Mouse (Mus musculus) spleen, adult 2 months (tissue): ENCODE results near the gene Cdc42se1. TPM values are rescaled to one million over a fixed set of nuclear protein-coding genes. Genes with fewer than 3 reads are reported as not detected.

ENCODE experiments used
- DNase-seq, 2 experiments: peaks; one replicate each; pipeline versions ENCODE4 v3.0.0 to v3.0.0-alpha.2; 2012 to 2021; ENCODE audit warnings: low spot score in 2 of 2, low read depth in 1 of 2
- H3K27ac ChIP-seq: fragments of 200-500 bp; 2 replicates; pipeline ENCODE4 v1.5.1; 2012; ENCODE audit warnings: low read length, inconsistent platforms; ENCODE audit not compliant: insufficient read depth
- H3K27me3 ChIP-seq: fragments of 200-500 bp; 2 replicates; pipeline ENCODE4 v1.6.1; 2012; ENCODE audit warnings: mild to moderate bottlenecking, moderate library complexity, low read length, inconsistent platforms; ENCODE audit not compliant: control insufficient read depth, insufficient read depth
- H3K36me3 ChIP-seq: fragments of 200-500 bp; 2 replicates; pipeline ENCODE4 v1.6.1; 2012; ENCODE audit warnings: mild to moderate bottlenecking, low read length, inconsistent platforms; ENCODE audit not compliant: control insufficient read depth, insufficient read depth
- H3K4me1 ChIP-seq: fragments of 200-500 bp; 2 replicates; pipeline ENCODE4 v1.6.1; 2011; ENCODE audit warnings: inconsistent platforms; ENCODE audit not compliant: control insufficient read depth, insufficient read depth, insufficient read length
- H3K4me3 ChIP-seq: fragments of 200-500 bp; 2 replicates; pipeline ENCODE4 v1.5.1; 2011; ENCODE audit warnings: mild to moderate bottlenecking, inconsistent platforms; ENCODE audit not compliant: insufficient read depth, insufficient read length; ENCODE audit errors: extremely low read depth
- CTCF ChIP-seq: fragments of 200-500 bp; IDR thresholded peaks from 2 replicates; pipeline ENCODE4 v1.5.1; 2011; ENCODE audit warnings: mild to moderate bottlenecking, inconsistent platforms; ENCODE audit not compliant: insufficient read depth, insufficient read length, insufficient replicate concordance; ENCODE audit errors: extremely low read depth
- POLR2A ChIP-seq: fragments of 200-500 bp; IDR thresholded peaks from 2 replicates; pipeline ENCODE4 v1.6.1; 2011; ENCODE audit warnings: low read depth, low read length, inconsistent platforms
- WGBS: fragments of 180-500 bp; shearing (Covaris S2); methylation state at CpG from one replicate; pipeline ENCODE4 v1.1.7; 2018; 5-methylcytosine and 5-hydroxymethylcytosine counted together
- polyA plus RNA-seq: library from polyadenylated mRNA; depleted of rRNA; stranded (reverse); fragments of >200 nt; gene quantifications from 2 replicates; pipeline ENCODE4 v1.2.3, GENCODE M21; 2012

Gene Cdc42se1
- polyA plus RNA-seq, 1 experiment = 94.1 TPM

DNA sequence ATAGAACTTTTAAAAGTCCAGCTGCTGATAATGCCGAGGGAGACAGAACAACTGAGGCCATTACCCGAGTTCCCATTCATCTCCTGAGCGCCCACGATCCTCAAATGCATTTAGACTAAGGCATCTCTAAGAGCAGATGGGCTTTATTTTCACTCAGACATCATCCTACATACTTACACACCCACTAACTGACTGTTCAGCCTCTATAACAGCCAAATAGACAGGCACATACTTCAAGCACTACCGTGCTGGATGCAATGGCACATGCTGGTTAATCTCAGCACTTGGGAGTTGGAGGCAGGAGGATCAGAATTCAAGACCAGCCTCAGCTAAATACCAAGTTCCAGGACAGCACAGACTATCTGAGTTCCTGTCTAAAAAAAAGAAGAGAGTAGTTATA is 41.3 kb downstream of the Cdc42se1 start:
- TF ChIP-seq POLR2A (no peak), CTCF (no peak)
- Histone ChIP-seq H3K4me1 (no peaks in the 10 kb centered on the region), H3K36me3 (peaks cover 8% of the 10 kb centered on the region), H3K27me3 (no peaks in the 10 kb centered on the region), H3K4me3 (no peak overlapping the region), H3K27ac (no peak overlapping the region)
- 95% methylated on average over 5 of the region's 5 CpGs for WGBS
- no peak for DNase-seq

DNA sequence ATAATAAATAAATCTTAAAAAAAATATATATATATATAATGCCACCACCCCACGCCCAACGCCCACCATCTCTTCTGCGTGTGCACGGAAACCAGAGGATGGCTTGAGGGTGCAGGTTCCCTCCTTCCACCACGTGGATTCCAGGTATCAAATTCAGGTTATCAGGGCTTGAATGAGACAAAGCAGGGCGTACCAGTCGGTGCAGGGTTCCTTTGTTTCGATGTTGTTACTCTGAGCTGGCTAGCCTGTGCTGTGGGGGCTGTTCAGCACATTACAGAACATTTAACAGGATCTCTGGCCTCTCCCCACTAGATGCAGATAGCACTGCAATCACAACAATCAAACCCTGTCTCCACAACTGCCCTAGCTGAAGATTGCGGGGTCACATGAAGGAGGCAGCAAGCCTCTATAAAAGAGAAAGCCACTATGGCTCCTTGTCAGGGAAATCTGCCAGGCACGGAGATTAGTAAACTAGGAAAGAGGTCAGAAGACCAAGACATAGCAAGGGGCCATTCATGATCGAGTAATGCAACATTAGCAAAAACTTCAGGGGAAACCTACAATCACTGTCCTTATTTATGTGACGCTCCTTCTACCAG is 42.3 kb downstream of the Cdc42se1 start:
- H3K36me3 ChIP-seq = peaks cover 6% of the 10 kb centered on the region
- WGBS = 91% methylated on average over 12 of the region's 12 CpGs
- TF ChIP-seq POLR2A (no peak), CTCF (no peak)
- no peaks in the 10 kb centered on the region for H3K27me3 ChIP-seq
- no peak overlapping the region for H3K4me3 ChIP-seq
- no peak for DNase-seq
- no peak overlapping the region for H3K27ac ChIP-seq
- H3K4me1 ChIP-seq = no peaks in the 10 kb centered on the region

DNA sequence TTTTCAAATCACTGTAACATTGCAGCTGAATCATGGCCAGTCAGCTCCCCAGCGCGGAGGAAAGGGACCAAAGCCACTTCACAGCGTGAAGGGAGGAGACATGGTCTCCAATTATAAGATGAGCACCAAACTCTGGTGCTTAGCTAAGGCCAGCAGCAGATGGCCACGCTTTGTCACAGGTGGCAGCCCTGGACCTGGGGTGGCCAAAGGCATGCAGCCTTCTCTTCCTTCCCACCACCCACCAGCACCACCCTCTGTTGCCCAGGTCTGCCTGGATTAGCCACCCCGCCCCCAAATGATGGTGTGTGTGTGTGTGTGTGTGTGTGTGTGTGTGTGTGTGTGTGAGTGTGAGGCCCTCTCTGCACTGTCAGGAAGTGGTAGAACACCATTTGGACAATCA is 44.9 kb downstream of the Cdc42se1 start:
- H3K27me3 ChIP-seq = no peaks in the 10 kb centered on the region
- no peak for DNase-seq
- H3K4me3 ChIP-seq = no peak overlapping the region
- TF ChIP-seq POLR2A (no peak), CTCF (no peak)
- 92% methylated on average over 5 of the region's 5 CpGs for WGBS
- H3K36me3 ChIP-seq = peaks cover 2% of the 10 kb centered on the region; the same call in 1 of the 2 replicates
- H3K27ac ChIP-seq = no peak overlapping the region
- no peaks in the 10 kb centered on the region for H3K4me1 ChIP-seq

DNA sequence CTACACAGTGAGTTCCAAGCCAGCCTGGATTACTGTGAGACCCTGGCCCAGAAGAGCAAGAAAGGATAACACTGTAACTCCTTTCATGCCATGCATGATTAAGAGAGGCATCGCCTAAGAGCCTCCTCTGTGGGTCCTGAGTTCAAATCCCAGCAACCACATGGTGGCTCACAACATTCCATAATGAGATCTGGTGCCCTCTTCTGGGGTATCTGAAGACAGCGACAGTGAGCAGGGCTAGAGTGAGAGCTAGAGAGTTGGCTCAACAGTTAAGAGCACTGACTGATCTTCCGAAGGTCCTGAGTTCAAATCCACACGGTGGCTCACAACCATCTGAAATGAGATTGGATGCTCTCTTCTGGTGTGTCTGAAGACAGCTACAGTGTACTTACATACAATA is 45.9 kb downstream of the Cdc42se1 start:
- H3K4me3 ChIP-seq = no peak overlapping the region
- no peak overlapping the region for H3K27ac ChIP-seq
- TF ChIP-seq CTCF (no peak), POLR2A (no peak)
- no peak for DNase-seq
- 95% methylated on average over 4 of the region's 4 CpGs for WGBS
- no peaks in the 10 kb centered on the region for H3K27me3 ChIP-seq
- peaks cover 2% of the 10 kb centered on the region; the same call in 1 of the 2 replicates for H3K36me3 ChIP-seq
- no peaks in the 10 kb centered on the region for H3K4me1 ChIP-seq

DNA sequence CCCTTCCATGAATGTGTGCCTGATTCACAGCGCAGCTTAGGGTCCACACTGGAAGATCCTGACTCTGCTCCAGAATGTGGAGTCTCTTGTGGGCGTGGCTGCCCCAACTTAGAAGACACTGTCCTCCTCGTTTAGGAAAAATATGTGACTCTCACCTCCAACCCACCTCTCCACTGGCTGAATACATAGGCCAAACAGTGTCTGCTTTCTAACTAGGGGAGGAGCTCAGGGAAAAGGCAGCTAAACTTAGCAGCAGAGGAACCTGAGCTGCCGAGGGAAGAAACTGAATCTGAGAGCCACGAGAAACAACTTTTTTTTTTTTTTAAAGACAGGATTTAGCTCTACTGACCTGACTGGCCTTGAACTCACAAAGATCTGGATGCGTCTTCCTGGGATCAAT is 46.6 kb downstream of the Cdc42se1 start:
- Histone ChIP-seq H3K36me3 (no peaks in the 10 kb centered on the region), H3K4me3 (no peak overlapping the region), H3K27me3 (no peaks in the 10 kb centered on the region), H3K27ac (no peak overlapping the region), H3K4me1 (no peaks in the 10 kb centered on the region)
- DNase-seq = no peak
- TF ChIP-seq CTCF = no peak
- TF ChIP-seq POLR2A = no peak
- 59% methylated on average over 6 of the region's 6 CpGs for WGBS

DNA sequence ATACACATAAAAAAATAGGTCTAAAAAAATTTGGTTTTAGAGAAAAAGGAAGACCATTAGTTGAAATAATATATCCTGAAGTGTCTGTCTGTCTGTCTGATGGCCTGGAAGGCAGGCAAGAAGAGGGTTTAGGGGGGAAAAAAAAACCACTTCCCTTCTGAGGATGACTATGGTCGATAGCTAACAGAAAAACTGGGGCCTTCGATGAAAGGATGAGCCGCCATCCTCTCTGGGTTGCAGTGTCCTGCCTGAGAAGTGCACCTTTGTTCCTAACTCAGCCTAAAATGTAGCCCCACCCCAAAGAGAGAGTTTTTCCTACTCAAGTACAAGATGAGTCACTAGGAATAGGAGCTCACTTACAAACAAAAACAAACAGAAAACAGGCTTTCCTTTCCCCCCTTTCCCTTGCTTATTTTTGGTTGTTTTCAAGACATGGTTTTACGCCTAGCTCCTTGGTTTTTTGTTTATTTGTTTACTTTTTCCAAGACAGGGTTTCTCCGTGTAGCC is 47.9 kb downstream of the Cdc42se1 start:
- DNase-seq = no peak
- 50% methylated on average over 5 of the region's 5 CpGs for WGBS
- H3K36me3 ChIP-seq = no peaks in the 10 kb centered on the region
- no peaks in the 10 kb centered on the region; the same call in 1 of the 2 replicates for H3K4me1 ChIP-seq
- TF ChIP-seq CTCF (no peak), POLR2A (no peak)
- H3K27ac ChIP-seq = no peak overlapping the region
- H3K4me3 ChIP-seq = no peak overlapping the region
- no peaks in the 10 kb centered on the region for H3K27me3 ChIP-seq

DNA sequence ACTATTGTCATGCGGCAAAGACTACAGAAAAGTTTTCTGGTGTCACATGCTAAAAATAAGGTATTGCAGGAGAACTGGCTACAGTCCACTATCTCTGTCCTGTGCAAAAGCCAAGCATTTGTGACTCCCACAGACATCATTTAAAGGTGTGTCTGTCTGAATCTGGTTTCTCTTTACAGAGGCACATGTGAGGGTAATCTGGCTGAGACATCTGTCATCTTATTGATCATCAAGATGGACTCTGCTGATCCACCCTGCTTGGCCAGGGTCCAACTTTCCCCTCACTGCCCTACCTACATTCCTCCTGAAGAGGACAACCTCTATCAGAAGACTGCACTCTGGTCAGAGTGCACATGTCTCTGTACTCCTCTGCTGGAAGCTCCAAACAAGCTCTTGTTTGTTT is 48.6 kb downstream of the Cdc42se1 start:
- no peak for DNase-seq
- H3K4me3 ChIP-seq = no peak overlapping the region
- H3K36me3 ChIP-seq = no peaks in the 10 kb centered on the region
- no peaks in the 10 kb centered on the region for H3K27me3 ChIP-seq
- H3K4me1 ChIP-seq = no peaks in the 10 kb centered on the region; the same call in 1 of the 2 replicates
- TF ChIP-seq POLR2A = no peak
- H3K27ac ChIP-seq = no peak overlapping the region
- 78% methylated on average over 1 of the region's 1 CpGs for WGBS
